Mouse (Mus musculus) kidney, adult 11 months (tissue): ENCODE measurements at regions not wholly inside any gene's neighbourhood (a gene's known extent, or its start where the extent isn't known, plus 50 kb on each side); places are given as distances from the start of the nearest gene placed in this dataset.

ENCODE experiments used
- DNase-seq: peaks from one replicate; pipeline ENCODE4 v3.0.0; 2022

- DNase-seq, result no peak
These were observed 1105.2 kb downstream of the Ntrk3 start for GRCm38 (mm10) chr7:77632656-77633055.

DNA sequence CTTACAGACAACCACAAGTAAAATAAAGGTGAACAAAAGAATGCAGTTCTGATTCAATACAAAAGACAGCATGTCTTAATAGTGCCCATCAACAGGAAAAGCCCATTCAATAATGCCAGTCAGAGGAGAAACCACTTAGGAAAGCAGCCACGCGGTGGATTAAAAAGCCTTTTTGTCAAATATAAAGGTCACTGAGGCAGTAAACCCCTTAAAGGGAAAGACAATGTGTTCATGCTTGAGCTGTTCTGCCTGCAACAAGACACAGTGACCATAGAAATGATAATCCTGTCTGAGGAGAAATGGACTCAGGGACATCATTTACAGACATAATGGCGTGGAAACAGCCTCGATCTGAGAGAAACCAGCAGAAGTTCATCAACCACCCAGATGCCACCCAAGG is 1114.3 kb downstream of the Ntrk3 start:
- DNase-seq, result no peak

DNA sequence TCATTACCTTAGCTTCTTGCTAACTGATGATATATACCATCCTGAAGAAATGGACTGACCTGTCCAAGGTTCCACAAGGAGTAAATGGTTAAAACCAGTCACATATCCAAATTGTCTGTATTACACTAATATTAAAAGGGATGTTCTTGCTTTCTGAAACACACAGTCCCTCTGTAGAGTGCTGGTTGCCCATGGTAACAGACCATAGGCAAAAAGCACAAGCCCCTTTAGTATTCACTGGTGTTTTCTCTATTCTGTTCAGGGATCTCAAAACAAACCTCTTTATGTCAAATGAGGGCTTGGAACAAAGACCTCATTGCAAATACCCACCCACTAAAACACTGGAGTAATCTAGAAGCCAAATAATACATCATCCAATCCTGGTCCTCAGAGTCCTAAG is 1114.9 kb downstream of the Ntrk3 start:
- no peak for DNase-seq

DNA sequence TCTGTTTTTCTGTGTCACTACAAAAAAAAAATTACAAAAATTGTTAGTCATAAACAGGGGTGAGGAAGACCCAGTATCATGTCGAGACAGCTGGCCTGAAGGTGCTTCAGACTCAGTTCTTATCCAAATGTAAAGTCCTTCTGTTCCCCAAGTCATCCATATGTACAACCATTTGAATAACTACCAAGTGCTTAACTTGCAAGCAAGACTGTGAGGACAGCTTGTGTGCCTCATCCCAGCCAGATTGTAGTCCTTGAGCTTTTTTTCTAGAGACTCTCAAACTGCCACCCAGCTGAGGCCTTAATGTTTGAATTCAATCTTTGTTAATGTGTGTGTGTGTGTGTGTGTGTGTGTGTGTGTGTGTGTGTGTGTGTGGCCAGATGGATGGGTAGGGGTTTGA is 1164.9 kb downstream of the Ntrk3 start:
- DNase-seq, result no peak

DNA sequence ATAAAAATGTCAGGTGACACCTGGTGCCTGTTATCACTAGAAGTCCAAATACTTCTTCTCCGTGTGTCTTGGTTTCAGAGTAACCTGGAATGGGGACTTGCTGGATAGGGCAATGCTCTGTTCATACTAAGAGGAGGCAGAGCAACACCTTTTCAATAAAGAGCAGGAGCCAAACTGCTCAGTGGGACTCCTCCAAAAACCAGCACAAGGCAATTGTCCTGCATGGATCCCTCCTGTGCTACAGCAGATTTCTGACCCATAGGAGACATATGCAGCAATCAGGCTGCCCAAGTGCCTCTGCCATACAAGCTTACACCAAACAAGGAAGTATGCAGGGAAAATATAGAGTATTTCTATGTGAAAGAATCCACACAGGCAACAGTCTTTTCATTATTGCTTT is 1178.7 kb downstream of the Ntrk3 start:
- no peak for DNase-seq

DNA sequence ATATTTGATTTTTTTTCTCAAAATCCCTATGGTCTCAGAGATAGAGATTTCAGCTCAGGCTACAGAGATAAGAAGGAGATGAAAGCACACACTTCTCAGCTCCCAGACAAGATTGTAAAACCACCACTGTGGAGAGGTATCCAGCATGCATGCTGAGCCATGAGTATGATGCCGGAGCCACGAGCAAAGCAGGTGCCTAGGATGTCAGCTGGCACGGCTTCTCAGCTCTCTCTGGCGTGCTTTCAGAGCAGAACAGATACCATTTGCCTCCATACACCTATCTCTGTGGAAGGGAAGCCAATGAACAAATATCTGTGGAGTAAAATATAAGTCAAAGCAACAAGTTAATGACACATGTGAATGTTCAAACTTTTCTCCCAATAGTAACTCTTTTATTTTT is 1179.3 kb downstream of the Ntrk3 start:
- DNase-seq, result no peak

- no peak for DNase-seq
These were observed 1200.9 kb downstream of the Ntrk3 start for GRCm38 (mm10) chr7:77536890-77537289.

DNA sequence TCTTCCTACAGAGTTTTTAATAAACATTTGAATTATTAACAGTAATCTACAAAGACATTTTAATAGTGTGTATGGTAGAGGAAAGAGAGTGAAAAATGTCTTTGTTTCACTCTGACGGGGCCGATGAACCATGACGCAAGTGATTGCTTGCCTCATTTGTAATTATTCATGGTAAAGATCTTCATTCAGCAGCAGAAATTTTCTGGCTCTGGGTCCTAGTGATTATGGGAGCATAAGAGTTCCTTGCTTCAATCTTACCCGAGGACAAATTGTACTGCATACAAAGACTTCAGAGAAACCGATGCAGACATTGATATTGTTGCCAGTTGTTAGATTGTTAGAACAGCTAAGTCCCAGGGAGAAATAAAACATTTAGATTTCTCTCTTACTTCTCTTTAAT is 1209.9 kb downstream of the Ntrk3 start:
- no peak for DNase-seq

DNA sequence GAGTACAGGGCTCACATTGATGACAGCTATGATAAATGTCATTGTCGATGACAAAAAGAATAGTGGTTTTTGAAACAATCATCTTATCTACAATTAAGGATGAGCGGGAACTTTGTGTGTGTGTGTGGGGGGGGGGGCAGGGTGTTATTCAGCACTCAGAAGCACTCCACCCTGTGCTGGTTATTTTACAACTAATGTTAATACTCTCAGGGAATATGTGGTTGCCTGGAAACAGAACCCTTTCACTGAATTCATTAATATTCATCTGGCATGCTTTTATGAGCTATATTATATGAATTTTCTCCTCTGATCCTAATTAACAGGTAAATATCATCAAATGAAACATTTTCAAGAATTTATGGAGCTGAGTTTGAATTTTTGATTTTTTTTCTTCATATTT is 1228.2 kb downstream of the Ntrk3 start:
- DNase-seq, result no peak

DNA sequence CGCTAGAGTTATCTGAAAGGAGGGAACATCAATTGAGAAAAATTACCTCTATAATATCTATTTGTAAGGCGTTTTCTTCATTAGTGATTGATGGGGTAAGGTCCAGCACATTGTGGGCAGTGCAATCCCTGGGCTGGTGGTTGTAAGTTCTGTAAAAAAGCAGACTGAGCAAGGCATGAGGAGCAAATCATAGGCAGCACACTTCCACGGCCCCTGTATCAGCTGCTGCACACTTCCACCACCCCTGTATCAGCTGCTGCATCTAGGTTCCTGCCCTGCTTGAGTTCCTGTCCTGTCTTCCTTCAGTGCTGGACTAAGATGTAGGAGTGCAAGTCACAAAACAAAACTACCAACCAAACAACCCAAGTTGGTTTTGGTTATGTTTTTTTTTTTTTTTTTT is 1230.2 kb downstream of the Ntrk3 start:
- DNase-seq, result no peak

DNA sequence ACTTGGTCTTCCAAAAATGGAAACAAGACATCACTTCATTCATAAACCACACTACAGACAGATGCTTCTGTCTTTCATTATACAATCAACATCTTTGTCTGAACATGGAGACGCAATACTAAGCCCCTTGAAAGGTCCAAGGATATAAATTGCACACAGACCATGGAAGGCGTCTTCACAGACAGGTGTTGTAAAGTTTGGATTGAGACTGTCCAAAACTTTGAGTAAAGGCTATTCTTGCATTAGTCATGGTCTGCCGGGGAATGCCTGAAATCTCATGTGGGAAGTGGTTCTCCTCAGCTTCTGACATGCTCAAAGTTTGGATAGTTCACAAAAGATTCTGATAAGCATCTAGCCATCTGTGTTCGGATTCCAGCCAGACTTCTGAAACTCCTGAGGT is 1235.2 kb downstream of the Ntrk3 start:
- DNase-seq, result no peak

DNA sequence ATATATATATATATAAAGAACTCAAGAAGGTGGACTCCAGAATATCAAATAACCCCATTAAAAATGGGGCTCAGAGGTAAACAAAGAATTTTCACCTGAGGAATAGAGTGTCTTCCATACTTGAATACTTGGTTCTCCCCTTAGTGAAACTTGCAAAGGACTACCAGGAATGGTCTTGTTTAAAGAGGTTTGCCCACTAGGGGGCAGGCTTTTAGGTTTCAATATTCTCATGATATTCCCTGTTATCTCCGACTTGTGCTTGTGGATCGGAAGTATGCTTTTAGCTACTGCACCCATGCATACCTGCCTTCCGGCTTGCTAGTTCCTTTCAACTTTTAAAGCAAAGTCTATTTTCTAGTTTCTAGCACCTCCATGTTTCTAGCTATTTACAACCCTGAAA is 1242.7 kb downstream of the Ntrk3 start:
- DNase-seq, result no peak

GRCm38 (mm10) chr7:77477519-77477918 is 1247.8 kb downstream of the Agbl1 start:
- DNase-seq, result no peak

- no peak for DNase-seq
These were observed 1216.3 kb downstream of the Agbl1 start for GRCm38 (mm10) chr7:77446052-77446367.

DNA sequence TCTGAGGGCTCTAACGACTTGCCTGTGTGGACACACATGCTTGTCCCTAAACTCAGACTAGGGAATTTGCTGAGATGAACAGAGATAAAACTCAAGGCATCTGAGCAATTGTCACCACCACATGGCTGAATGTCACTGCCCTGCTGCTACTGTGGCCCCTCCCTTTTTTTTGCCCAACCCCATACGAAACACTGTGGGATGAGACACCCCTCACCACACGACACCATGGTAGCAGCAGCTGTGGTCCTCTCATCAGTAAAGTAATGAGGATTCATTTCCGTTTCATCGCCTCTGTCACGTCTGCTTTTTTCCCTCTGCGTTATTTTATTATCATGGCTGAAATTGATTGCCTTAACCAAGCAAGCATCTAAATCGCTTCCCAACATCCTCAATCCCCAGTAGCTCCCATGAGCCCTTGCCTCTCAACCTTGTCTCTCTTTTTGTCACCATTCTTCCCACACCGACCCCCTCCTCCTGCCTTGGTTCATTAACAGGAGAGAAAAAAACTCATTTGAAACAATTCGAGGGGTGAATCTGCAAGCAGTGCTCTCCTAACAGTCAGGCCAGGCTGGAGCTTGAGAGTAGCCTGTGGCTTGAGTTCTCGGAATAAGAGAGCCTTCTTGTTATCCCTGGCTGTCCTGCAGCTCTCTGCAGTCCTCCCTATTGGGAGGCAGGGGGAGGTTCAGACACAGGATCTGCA is 1215.8 kb downstream of the Agbl1 start:
- no peak for DNase-seq

DNA sequence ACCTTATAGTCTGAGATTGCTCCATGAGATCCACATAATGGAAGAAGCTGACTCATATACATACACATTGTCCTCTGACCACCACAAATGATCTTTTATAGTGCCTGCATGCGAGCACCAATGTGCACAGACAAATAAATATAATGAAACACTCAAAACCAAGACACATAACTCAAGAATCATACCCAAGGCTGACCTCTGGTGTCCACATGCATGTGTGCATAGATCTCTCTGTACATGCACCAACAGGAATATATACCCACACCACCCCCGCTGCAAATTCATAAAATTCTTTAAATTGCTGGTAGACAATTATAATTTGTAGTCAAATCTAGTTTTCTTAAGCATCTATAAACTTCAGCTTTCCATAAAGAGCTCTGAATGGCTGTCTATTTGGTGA is 1211.9 kb downstream of the Agbl1 start:
- no peak for DNase-seq

GRCm38 (mm10) chr7:77413606-77414005 is 1183.9 kb downstream of the Agbl1 start:
- peak; percentile 16 for DNase-seq
